Mouse (Mus musculus) heart, postnatal 0 days (tissue): ENCODE measurements around the gene Kcnmb3.

Experiments used
- CTCF ChIP-seq: IDR thresholded peaks from 2 replicates; pipeline ENCODE4 v1.5.1; 2016; ENCODE audit warnings: antibody characterized with exemption, control low read depth, low read depth
- EP300 ChIP-seq: IDR thresholded peaks from 2 replicates; pipeline ENCODE4 v1.6.1; 2016; ENCODE audit warnings: antibody characterized with exemption, low read depth

DNA sequence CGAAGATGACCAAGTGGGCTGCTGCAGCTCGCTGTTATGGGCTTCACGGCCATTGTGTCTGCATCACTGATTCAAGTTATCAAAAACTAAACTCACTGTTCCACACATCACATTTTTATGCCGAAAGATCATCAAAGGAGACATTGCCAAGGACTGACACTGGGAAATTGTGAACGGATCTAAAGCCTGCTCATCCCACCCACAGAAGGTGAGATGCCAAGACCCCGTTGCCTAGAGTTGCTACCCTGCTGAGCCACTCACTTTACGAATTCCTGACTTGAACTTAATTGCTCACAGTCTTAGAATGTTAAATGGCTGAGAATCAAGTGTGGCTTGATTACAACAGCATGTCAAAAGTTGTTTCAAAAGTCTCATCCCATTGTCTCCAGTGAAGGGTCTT is 21.6 kb downstream of the Kcnmb3 start:
- no peak for TF ChIP-seq EP300
- no peak for TF ChIP-seq CTCF
